Mouse (Mus musculus) testis, adult 2 months (tissue): ENCODE measurements around the gene Scnn1b.

Experiments
- CTCF ChIP-seq: fragments of 200-500 bp; IDR thresholded peaks from 2 replicates; pipeline ENCODE4 v1.5.1; 2012; ENCODE audit warnings: low read depth, mild to moderate bottlenecking, inconsistent platforms, low read length, moderate library complexity; ENCODE audit not compliant: control insufficient read depth, insufficient read depth, insufficient replicate concordance
- POLR2A ChIP-seq: fragments of 200-500 bp; IDR thresholded peaks from 2 replicates; pipeline ENCODE4 v1.6.1; 2012; ENCODE audit warnings: low read depth, mild to moderate bottlenecking, inconsistent platforms, low read length, moderate library complexity; ENCODE audit not compliant: control insufficient read depth

GRCm38 (mm10) chr7:121836827-121837226, 28.0 kb upstream of the Scnn1b start:
- TF ChIP-seq POLR2A (no peak), CTCF (no peak)
